Mouse (Mus musculus) neural tube, embryonic 11.5 days (tissue): ENCODE measurements around the gene 4930572O03Rik. TPM values are rescaled to one million over a fixed set of nuclear protein-coding genes. Genes with fewer than 3 reads are reported as not detected.
"Not testable (repeated sequence)": the region's sequence is repeated elsewhere in the genome, so short reads cannot be mapped to it uniquely, and the experiment has no call there.

ENCODE experiments used
- ATAC-seq: fragments of 200-750 bp; cut with Nextera tagmentation; 2 replicates; pipeline ENCODE4 v1.8.0; 2017; ENCODE audit warnings: moderate number of reproducible peaks, mild to moderate bottlenecking, moderate TSS enrichment, moderate library complexity; ENCODE audit not compliant: insufficient read depth, low FRiP score, low TSS enrichment
- DNase-seq: peaks from one replicate; pipeline ENCODE4 v3.0.0-alpha.2; 2015; ENCODE audit warnings: low spot score
- H3K27ac ChIP-seq: fragments of 300-500 bp; sonication (generic); 2 replicates; pipeline ENCODE4 v1.5.1; 2014; ENCODE audit warnings: low read depth, mild to moderate bottlenecking, low read length
- H3K27me3 ChIP-seq: fragments of 300-500 bp; sonication (generic); 2 replicates; pipeline ENCODE4 v1.6.1; 2014; ENCODE audit warnings: mild to moderate bottlenecking, low read length, mixed read lengths; ENCODE audit not compliant: control insufficient read depth, insufficient read depth
- H3K36me3 ChIP-seq: fragments of 300-500 bp; sonication (generic); 2 replicates; pipeline ENCODE4 v1.6.1; 2014; ENCODE audit warnings: mild to moderate bottlenecking, low read length, moderate library complexity, mixed read lengths; ENCODE audit not compliant: control insufficient read depth, insufficient read depth
- H3K4me1 ChIP-seq: fragments of 300-500 bp; sonication (generic); 2 replicates; pipeline ENCODE4 v1.6.1; 2014; ENCODE audit warnings: low read length, mixed read lengths; ENCODE audit not compliant: control insufficient read depth, insufficient read depth
- H3K4me2 ChIP-seq: fragments of 300-500 bp; sonication (generic); 2 replicates; pipeline ENCODE4 v1.6.1; 2014; ENCODE audit warnings: low read depth, mild to moderate bottlenecking, moderate library complexity
- H3K4me3 ChIP-seq: fragments of 300-500 bp; sonication (generic); 2 replicates; pipeline ENCODE4 v1.5.1; 2014; ENCODE audit warnings: low read depth, low read length
- H3K9ac ChIP-seq: fragments of 300-500 bp; sonication (generic); 2 replicates; pipeline ENCODE4 v1.6.1; 2014; ENCODE audit warnings: mild to moderate bottlenecking, low read length
- H3K9me3 ChIP-seq: fragments of 300-500 bp; sonication (generic); 2 replicates; pipeline ENCODE4 v1.6.1; 2016; ENCODE audit warnings: low read length; ENCODE audit not compliant: control insufficient read depth
- WGBS: fragments of 180-500 bp; shearing (Covaris S2); extraction: QIAGEN DNeasy Blood & Tissue Kit; methylation state at CpG from one replicate; pipeline ENCODE4 v1.1.7; 2014; 5-methylcytosine and 5-hydroxymethylcytosine counted together
- polyA plus RNA-seq: library from polyadenylated mRNA; unstranded; fragments of >200 nt; fragmentation: Nextera tagmentation; extraction: Ambion mirVana; gene quantifications from 2 replicates; pipeline ENCODE4 v1.2.1, GENCODE M21; 2014

The 4930572O03Rik gene
- polyA plus RNA-seq, 1 experiment from 2014 or later: not detected

GRCm38 (mm10) chr5:15679980-15680949 is 23.4 kb upstream of the 4930572O03Rik start:
- H3K27ac ChIP-seq, H3K9ac ChIP-seq, H3K9me3 ChIP-seq, H3K4me1 ChIP-seq, H3K36me3 ChIP-seq, H3K27me3 ChIP-seq, H3K4me2 ChIP-seq, H3K4me3 ChIP-seq: not testable (repeated sequence)
- DNase-seq (peak; percentile 9), ATAC-seq (peak; percentile 77)
- 70% methylated on average over 13 of the region's 13 CpGs for WGBS

- H3K4me2 ChIP-seq, H3K9me3 ChIP-seq, H3K27me3 ChIP-seq, H3K36me3 ChIP-seq, H3K9ac ChIP-seq, ATAC-seq, H3K4me3 ChIP-seq, H3K27ac ChIP-seq, H3K4me1 ChIP-seq: not testable (repeated sequence)
- WGBS: 82% methylated on average over 2 of the region's 2 CpGs
- DNase-seq: peak; percentile 7
These were observed 22.0 kb upstream of the 4930572O03Rik start for GRCm38 (mm10) chr5:15678907-15679306.

- DNase-seq, H3K9me3 ChIP-seq, H3K27me3 ChIP-seq, H3K36me3 ChIP-seq, H3K27ac ChIP-seq, H3K4me2 ChIP-seq, H3K4me3 ChIP-seq, H3K9ac ChIP-seq, H3K4me1 ChIP-seq: not testable (repeated sequence)
- WGBS: 90% methylated on average over 2 of the region's 4 CpGs
- ATAC-seq: peak; percentile 80; the same call in 1 of the 2 replicates
These were observed 20.9 kb upstream of the 4930572O03Rik start for GRCm38 (mm10) chr5:15677750-15678149.

- 92% methylated on average over 5 of the region's 8 CpGs for WGBS
- not testable (repeated sequence) for H3K4me3 ChIP-seq, H3K4me1 ChIP-seq, H3K9ac ChIP-seq, H3K36me3 ChIP-seq, H3K4me2 ChIP-seq, H3K27me3 ChIP-seq, H3K27ac ChIP-seq, DNase-seq
- peak; percentile 75 for ATAC-seq
- peaks cover 10% of the 10 kb centered on the region for H3K9me3 ChIP-seq
These were observed 17.8 kb upstream of the 4930572O03Rik start for GRCm38 (mm10) chr5:15674429-15675244.

GRCm38 (mm10) chr5:15673989-15674388 is 17.1 kb upstream of the 4930572O03Rik start:
- not testable (repeated sequence) for H3K27ac ChIP-seq, H3K27me3 ChIP-seq, H3K9ac ChIP-seq, DNase-seq, H3K9me3 ChIP-seq, H3K4me1 ChIP-seq, H3K4me2 ChIP-seq, H3K36me3 ChIP-seq, H3K4me3 ChIP-seq
- peak; percentile 60 for ATAC-seq
- 59% methylated on average over 2 of the region's 2 CpGs for WGBS

- DNase-seq: peak; percentile 9
- ATAC-seq: peak; percentile 50; the same call in 1 of the 2 replicates
- not testable (repeated sequence) for H3K27ac ChIP-seq, H3K36me3 ChIP-seq, H3K9ac ChIP-seq, H3K27me3 ChIP-seq, H3K4me1 ChIP-seq, H3K4me2 ChIP-seq, H3K9me3 ChIP-seq, H3K4me3 ChIP-seq
- 86% methylated on average over 7 of the region's 18 CpGs for WGBS
These were observed 13.9 kb upstream of the 4930572O03Rik start for GRCm38 (mm10) chr5:15670789-15671188.

- H3K4me2 ChIP-seq, DNase-seq, H3K9ac ChIP-seq, H3K36me3 ChIP-seq, H3K9me3 ChIP-seq, ATAC-seq, H3K27ac ChIP-seq, H3K4me3 ChIP-seq, H3K27me3 ChIP-seq, H3K4me1 ChIP-seq: not testable (repeated sequence)
- WGBS: 80% methylated on average over 7 of the region's 7 CpGs
These were observed 7.0 kb upstream of the 4930572O03Rik start for GRCm38 (mm10) chr5:15663847-15664246.

- not testable (repeated sequence) for ATAC-seq, H3K4me3 ChIP-seq, H3K4me1 ChIP-seq, H3K9me3 ChIP-seq, H3K4me2 ChIP-seq, H3K27ac ChIP-seq, DNase-seq, H3K36me3 ChIP-seq, H3K9ac ChIP-seq, H3K27me3 ChIP-seq
- 65% methylated on average over 2 of the region's 2 CpGs for WGBS
These were observed 4.5 kb downstream of the 4930572O03Rik start for GRCm38 (mm10) chr5:15652334-15652733.
